Mouse (Mus musculus) urinary bladder, postnatal 0 days (tissue): Measurements from ENCODE around the gene Mlh1. TPM values are rescaled to one million over a fixed set of nuclear protein-coding genes. Genes with fewer than 3 reads are reported as not detected.

ENCODE experiments used
- polyA plus RNA-seq: library from polyadenylated mRNA; unstranded; fragments of >200 nt; fragmentation: Nextera tagmentation; extraction: Ambion mirVana; gene quantifications from 2 replicates; pipeline ENCODE4 v1.2.1, GENCODE M21; 2015

Mlh1 gene
- 17.1 and 18.0 TPM in 2 replicates for polyA plus RNA-seq

GRCm38 (mm10) chr9:111271434-111272160 is at the start of gene Mlh1, which contains the start of gene Epm2aip1:
TSS of gene Mlh1 (minus strand) at chr9:111271791.
TSS of gene Epm2aip1 (plus strand) at chr9:111271929.

GRCm38 (mm10) chr9:111311031-111311842 is 39.6 kb upstream of the Mlh1 start, which contains the start of gene Trank1:
TSS of gene Trank1 (plus strand) at chr9:111311739.

Other genes with a start within 250 kb of the Mlh1 start
- 1.8 and 3.5 TPM in 2 replicates for gene Ccrl2, start 214.3 kb downstream of the Mlh1 start, polyA plus RNA-seq
- 27.0 and 27.8 TPM in 2 replicates for gene Lrrfip2, start 154.2 kb downstream of the Mlh1 start, polyA plus RNA-seq
- gene Epm2aip1, start 138 bp upstream of the Mlh1 start, polyA plus RNA-seq = 10.1 and 13.3 TPM in 2 replicates
- 0.04 and 0.08 TPM in 2 replicates for gene Trank1, start 39.9 kb upstream of the Mlh1 start, polyA plus RNA-seq
- 0.10 TPM in 2 replicates for gene Dclk3, start 167.3 kb upstream of the Mlh1 start, polyA plus RNA-seq